Mouse (Mus musculus): Measurements from ENCODE around the gene Polr2l. TPM values are rescaled to one million over a fixed set of nuclear protein-coding genes. Genes with fewer than 3 reads are reported as not detected.

The Polr2l gene
- polyA plus RNA-seq, 2 experiments, result 32.1 to 61.0 TPM

DNA sequence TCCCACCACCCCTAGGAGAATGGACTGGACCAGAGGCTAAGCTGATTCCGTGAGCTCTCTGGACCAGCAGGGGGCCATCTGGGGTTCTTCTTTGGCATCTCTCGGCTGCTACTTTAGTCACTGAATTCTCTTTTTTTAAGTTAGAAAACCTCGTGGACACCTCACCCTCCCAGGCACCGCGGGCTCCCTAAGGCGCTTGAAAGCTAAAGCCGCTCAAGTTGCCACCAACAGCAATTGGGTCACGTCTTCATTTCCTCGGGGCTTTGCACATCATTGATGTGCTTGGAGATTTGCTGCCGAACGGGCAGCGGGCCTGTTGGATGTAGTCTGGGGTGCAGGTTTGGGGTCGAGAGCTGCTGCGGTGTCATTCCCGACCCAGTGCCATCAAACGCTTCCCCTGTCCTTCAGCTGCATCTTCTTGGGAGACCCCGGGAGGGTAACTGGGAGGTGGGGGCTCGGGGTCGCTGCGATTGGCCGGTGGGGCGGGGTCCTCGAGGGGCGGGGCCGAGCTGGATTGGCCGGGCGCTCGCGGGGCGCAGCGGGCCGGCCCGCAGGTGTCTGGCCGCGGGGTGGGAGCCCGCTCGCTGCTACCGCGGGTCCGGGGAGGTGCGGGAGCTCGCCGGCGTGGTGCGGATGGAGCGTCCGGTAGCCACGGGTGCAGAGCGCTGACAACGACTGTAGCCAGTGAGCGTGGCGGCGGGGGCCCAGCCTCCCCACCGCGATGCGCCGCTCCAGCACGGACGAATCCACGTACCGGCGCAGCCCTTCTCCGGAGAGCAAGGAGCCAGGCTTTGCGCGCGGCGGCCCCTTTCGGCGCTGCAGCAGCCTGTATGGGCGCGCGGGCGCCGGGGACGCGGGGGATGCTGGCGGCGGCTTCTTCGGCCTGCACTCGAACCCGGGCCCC lies 6.8 kb upstream of the Polr2l start:
- peak overlapping the region; percentile 50 for H3K9ac ChIP-seq (ENCODE audit: low read depth, low read length, severe bottlenecking)
- H3K9me3 ChIP-seq (ENCODE audit: control insufficient read depth, low read length), result no peaks in the 10 kb centered on the region
- ATAC-seq (ENCODE audit: low FRiP score, low read depth) (peak; percentile 29; the same call in 1 of the 2 replicates), DNase-seq (ENCODE audit: low spot score) (peak; percentile 57)
- H3K27me3 ChIP-seq (ENCODE audit: control insufficient read depth, insufficient read depth, low read length), result peaks cover 7% of the 10 kb centered on the region; the same call in 1 of the 2 replicates
- no peak overlapping the region for H3K27ac ChIP-seq (replicated peaks; ENCODE audit: low read depth, low read length)
- H3K4me2 ChIP-seq (replicated peaks; ENCODE audit: low read depth, low read length, severe bottlenecking), result peak overlapping the region; percentile 96
- no peaks in the 10 kb centered on the region for H3K36me3 ChIP-seq (ENCODE audit: control insufficient read depth, insufficient read depth, low read length)
- peaks cover 33% of the 10 kb centered on the region for H3K4me1 ChIP-seq (ENCODE audit: control insufficient read depth, insufficient read depth, low read length)
- peak overlapping the region; percentile 56 for H3K4me3 ChIP-seq (replicated peaks; ENCODE audit: low read length)
- TF ChIP-seq POLR2A (IDR thresholded peaks at IDR 0.05; ENCODE audit: borderline replicate concordance, extremely low read depth, insufficient read depth, insufficient read length), result no peak
- WGBS, result 1% methylated on average over 47 of the region's 81 CpGs

DNA sequence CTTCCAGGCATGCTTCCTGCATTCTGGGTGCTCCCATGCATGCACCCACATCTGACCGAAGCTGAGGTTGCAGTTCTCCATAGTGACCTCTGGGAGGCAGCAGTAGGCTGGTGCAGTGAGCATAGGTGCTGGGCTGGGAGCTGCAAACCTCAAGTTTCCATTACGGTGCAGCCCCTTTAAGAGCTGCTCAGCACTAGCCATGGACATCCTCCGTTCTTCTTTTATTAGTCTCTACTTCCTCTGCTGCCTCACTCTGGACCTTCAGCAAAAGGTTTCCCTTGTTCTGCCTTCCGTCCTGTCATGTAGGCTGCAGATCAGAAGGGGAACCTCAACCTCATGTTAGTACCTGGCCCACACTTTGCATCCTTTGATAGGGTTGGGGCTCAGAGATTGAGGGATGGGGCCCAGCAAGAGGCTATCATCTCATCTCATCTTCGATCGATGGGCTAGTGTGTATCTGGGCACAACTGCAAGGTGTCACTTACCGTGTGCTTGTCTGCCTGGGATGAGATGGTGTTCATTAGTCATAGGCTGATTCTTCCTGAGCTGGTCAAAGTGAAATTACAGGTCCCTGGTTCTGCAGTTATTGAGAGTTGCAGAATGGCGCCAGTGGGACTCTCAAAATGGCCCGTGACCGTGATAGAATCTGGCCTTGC lies 6.0 kb upstream of the Polr2l start:
- H3K4me2 ChIP-seq (replicated peaks; ENCODE audit: low read depth, low read length, severe bottlenecking), result peak overlapping the region; percentile 96
- H3K4me3 ChIP-seq (replicated peaks; ENCODE audit: low read length), result peak overlapping the region; percentile 56
- TF ChIP-seq POLR2A (IDR thresholded peaks at IDR 0.05; ENCODE audit: borderline replicate concordance, extremely low read depth, insufficient read depth, insufficient read length), result no peak
- ATAC-seq (ENCODE audit: low FRiP score, low read depth) (peak; percentile 51), DNase-seq (ENCODE audit: low spot score) (peak; percentile 74)
- H3K27me3 ChIP-seq (ENCODE audit: control insufficient read depth, insufficient read depth, low read length), result peaks cover 7% of the 10 kb centered on the region; the same call in 1 of the 2 replicates
- no peaks in the 10 kb centered on the region for H3K9me3 ChIP-seq (ENCODE audit: control insufficient read depth, low read length)
- H3K4me1 ChIP-seq (ENCODE audit: control insufficient read depth, insufficient read depth, low read length), result peaks cover 41% of the 10 kb centered on the region
- 6% methylated on average over 10 of the region's 10 CpGs for WGBS
- H3K9ac ChIP-seq (ENCODE audit: low read depth, low read length, severe bottlenecking), result no peak overlapping the region
- H3K36me3 ChIP-seq (ENCODE audit: control insufficient read depth, insufficient read depth, low read length), result no peaks in the 10 kb centered on the region
- H3K27ac ChIP-seq (replicated peaks; ENCODE audit: low read depth, low read length), result no peak overlapping the region

DNA sequence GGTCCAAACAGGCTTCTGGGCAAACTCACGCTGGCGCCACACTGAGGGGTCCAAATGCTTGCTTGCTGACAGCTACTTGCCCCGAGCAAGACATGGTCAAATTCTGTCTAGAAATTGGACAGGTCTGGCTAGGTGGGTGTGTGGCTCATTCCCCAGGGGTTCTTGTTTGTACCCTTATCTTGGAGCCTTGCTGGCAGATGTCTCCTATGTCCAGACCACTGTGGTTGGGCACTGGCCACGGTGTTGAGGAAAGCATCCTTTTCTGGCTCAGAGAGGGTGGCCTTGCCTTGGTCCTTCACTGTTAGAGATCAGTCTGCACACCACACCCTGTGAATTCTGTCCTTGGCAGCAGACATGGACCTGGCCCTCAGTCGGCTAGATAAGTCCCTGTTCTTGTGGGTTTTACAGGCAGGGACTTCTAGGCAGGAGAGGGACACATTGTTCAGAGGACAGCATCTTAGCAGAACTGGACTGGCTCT lies 3.4 kb upstream of the Polr2l start:
- Histone ChIP-seq H3K4me1 (ENCODE audit: control insufficient read depth, insufficient read depth, low read length) (peaks cover 57% of the 10 kb centered on the region), H3K27ac (replicated peaks; ENCODE audit: low read depth, low read length) (peak overlapping the region; percentile 92)

DNA sequence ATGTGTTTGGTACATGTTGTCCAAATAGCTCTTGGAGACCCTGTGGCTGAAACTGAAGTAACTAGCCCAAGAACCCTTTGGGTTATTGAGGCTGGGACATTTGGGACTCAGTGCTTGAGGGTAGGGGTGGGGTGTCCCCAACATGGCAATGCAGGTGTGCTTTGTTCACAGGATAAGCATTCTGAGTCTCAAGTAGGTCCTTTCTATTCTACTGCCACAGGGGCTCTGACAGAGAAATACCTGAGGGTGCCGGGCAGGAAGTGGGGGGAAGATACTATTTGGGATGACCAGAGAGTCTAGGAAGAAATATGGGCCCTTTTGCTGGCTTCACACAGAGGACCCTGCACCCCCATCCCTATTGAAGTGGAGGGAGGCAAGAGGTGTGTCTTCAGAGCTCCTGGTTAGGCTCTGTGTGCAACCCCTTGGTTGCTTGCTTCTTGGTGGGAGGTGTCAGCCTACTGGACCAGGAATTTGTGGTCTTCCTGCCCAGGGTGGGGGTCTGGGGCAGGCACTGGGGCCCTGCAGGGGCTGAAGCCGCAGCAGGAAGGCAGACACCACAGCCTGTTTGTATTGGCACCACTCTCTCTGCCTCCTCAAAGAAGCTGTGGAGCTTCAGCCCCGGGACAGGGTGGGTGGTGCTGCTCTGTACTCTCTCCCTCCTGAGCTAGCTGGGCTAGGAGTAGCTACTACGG lies 2.8 kb upstream of the Polr2l start:
- no peak for TF ChIP-seq POLR2A (IDR thresholded peaks at IDR 0.05; ENCODE audit: borderline replicate concordance, extremely low read depth, insufficient read depth, insufficient read length)
- 62% methylated on average over 4 of the region's 4 CpGs for WGBS
- Histone ChIP-seq H3K27me3 (ENCODE audit: control insufficient read depth, insufficient read depth, low read length) (0 out of 2 replicates have a peak, but pooled peaks cover 4% of the 10 kb centered on the region), H3K36me3 (ENCODE audit: control insufficient read depth, insufficient read depth, low read length) (peaks cover 2% of the 10 kb centered on the region), H3K4me3 (replicated peaks; ENCODE audit: low read length) (peak overlapping the region; percentile 59; the same call in 1 of the 2 replicates), H3K4me2 (replicated peaks; ENCODE audit: low read depth, low read length, severe bottlenecking) (peak overlapping the region; percentile 91), H3K27ac (replicated peaks; ENCODE audit: low read depth, low read length) (peak overlapping the region; percentile 92), H3K9me3 (ENCODE audit: control insufficient read depth, low read length) (no peaks in the 10 kb centered on the region), H3K9ac (ENCODE audit: low read depth, low read length, severe bottlenecking) (no peak overlapping the region), H3K4me1 (ENCODE audit: control insufficient read depth, insufficient read depth, low read length) (peaks cover 56% of the 10 kb centered on the region)
- peak; percentile 38 for DNase-seq (ENCODE audit: low spot score)
- no peak for ATAC-seq (ENCODE audit: low FRiP score, low read depth)

More for the DNA sequence above, 3.4 kb upstream of the Polr2l start:
- Histone ChIP-seq H3K36me3 (ENCODE audit: control insufficient read depth, insufficient read depth, low read length) (no peaks in the 10 kb centered on the region), H3K27me3 (ENCODE audit: control insufficient read depth, insufficient read depth, low read length) (peaks cover 7% of the 10 kb centered on the region; the same call in 1 of the 2 replicates), H3K9ac (ENCODE audit: low read depth, low read length, severe bottlenecking) (no peak overlapping the region), H3K4me3 (replicated peaks; ENCODE audit: low read length) (peak overlapping the region; percentile 6; the same call in 1 of the 2 replicates), H3K4me2 (replicated peaks; ENCODE audit: low read depth, low read length, severe bottlenecking) (peak overlapping the region; percentile 91; the same call in 1 of the 2 replicates), H3K9me3 (ENCODE audit: control insufficient read depth, low read length) (no peaks in the 10 kb centered on the region)
- DNase-seq (ENCODE audit: low spot score), result no peak
- no peak for TF ChIP-seq POLR2A (IDR thresholded peaks at IDR 0.05; ENCODE audit: borderline replicate concordance, extremely low read depth, insufficient read depth, insufficient read length)
- 67% methylated on average over 5 of the region's 5 CpGs for WGBS
- ATAC-seq (ENCODE audit: low FRiP score, low read depth), result no peak
